Mouse (Mus musculus) thymus, postnatal 0 days (tissue): Measurements from ENCODE around the gene Piezo1. TPM values are rescaled to one million over a fixed set of nuclear protein-coding genes. Genes with fewer than 3 reads are reported as not detected.
"Not testable (repeated sequence)": the region's sequence is repeated elsewhere in the genome, so short reads cannot be mapped to it uniquely, and the experiment has no call there.

ENCODE experiments used
- DNase-seq: peaks from one replicate; pipeline ENCODE4 v3.0.0-alpha.2; 2015; ENCODE audit warnings: low spot score
- polyA plus RNA-seq: library from polyadenylated mRNA; unstranded; fragments of >200 nt; fragmentation: Nextera tagmentation; extraction: Ambion mirVana; gene quantifications from 2 replicates; pipeline ENCODE4 v1.2.1, GENCODE M21; 2015

Piezo1 gene
- 5.2 and 6.9 TPM in 2 replicates for polyA plus RNA-seq

DNA sequence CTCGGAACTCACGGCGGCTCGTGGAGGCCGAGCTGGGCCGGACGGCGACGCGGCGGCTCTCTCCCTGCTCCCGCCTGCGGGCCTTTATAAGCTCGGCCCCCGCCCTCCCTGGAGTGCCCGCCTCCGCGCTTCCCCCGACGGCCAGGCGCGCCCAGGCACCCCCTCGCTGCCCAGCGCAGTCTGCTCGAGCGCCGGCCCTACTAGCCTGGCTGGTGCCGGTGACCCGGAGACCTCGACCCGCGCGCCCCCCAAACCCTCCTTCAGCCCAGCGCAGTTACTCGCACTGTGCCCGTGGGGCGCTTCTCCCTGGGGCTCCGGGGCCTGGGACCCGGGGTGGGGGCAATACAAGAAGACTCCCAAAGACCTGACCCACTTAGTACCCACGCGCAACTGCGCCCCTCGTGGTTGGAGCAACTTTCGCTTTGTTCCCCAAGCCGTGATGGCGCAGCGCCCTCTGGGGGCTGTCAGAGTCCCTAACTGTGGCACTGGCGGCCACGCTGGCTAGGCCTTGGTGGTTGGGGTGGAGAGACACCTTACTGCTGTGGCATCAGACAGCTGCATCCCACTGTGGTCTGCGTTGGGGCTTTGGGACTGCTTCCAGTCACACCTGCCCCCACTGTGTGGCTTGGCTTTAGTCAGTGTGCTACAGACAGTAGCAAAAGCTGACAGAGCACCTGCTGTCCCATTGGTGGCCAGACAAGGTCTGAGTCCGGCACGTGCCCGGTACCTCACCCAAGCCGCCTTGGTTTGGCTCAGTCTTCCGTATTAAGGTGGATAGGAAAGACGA is at the start of gene Piezo1:
Gene Piezo1 (minus strand): TSS at position 65 of the 787 bp plus-strand sequence.
- peak; percentile 94 for DNase-seq

DNA sequence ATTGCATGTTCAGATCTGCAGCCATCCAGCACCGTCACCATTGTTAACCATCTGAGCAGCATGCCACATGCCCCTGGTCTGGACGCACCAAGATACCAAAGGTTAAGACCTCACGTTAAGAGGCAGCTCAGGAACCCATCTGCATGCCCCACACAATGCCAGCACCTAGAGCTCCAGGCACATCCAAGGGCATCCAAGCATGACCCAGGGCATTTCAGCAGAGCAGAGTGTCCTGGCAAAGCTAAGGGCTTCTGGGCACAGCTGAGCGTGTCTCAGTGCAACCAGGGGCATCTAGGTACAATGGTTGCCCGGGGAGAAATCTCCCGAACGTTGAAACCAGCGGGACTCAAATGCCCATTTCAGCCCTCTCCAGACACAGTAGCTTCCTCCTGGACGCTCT is 49.5 kb upstream of the Piezo1 start:
- no peak for DNase-seq

DNA sequence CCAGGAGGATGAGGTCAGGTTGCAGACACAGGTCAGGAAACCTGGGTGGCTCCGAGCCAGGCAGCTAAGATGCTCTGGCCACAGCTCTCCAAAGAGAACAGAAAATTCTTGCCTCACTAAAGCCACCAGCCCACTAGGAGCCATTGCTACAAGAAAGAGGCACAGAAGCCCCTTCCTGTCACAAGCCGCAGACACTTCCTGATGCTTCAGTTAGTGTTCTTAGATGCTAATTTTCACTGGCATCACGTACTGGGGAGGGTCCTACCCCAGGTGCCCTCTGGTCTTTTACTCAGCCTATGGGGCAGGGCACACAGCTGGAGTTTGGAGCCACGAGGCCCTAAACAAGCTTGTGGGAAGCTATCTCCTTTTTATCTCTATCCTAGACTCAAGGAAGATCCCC is 44.9 kb upstream of the Piezo1 start:
- peak; percentile 57 for DNase-seq

DNA sequence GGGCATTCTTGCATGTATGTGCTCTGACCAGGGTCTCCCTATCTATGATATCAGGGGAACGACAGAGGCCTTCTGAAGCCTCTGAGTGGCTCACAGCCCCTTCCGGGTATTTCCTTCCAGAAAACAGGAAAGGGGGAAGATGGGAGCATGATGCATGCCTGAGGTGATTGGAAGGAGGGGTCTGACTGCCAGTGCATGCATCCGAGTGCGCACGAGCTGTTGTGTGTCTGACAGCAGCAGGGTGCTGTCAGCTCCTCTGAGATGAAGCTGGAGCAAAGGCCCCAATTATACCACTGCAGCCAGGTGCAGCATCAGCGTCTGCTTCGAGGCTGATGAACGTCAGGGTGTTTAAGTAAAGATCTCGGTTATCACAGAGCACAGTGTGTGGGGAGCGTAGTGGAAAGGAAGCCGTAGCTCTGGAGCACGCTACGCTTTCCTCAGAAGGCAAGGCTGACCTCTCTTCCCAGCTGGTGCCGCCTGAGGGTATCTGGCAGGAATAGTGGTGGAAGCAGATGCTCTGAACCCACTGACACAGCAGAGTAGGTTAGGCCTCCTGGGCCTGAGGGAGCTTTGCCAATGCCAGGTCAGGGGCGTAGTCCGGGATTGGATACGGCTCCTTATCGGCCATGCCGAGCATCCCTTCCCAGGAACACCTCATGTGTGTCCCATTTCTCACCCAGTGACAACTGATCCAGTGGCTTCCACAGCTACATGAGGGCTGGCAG is 42.8 kb upstream of the Piezo1 start:
- no peak for DNase-seq

DNA sequence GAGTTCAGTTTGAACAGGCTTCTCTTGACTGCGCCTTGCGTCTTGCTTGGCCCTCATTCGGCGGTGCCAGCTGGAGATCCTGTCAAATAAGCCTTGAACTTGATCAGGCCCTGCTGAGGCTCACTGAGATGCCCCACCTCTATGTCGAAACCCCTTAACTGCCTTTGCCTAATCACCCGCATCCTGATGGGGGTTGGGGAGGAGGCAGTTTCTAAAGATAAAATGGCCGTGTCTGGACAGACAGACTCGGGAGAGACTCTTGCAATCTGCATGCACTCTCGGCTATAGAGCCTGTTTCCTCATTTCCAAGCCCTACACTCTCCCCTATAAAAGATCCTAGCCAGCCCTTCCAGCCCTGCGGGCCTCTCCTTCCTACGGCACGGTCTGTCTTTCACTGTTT is 42.1 kb upstream of the Piezo1 start:
- no peak for DNase-seq

DNA sequence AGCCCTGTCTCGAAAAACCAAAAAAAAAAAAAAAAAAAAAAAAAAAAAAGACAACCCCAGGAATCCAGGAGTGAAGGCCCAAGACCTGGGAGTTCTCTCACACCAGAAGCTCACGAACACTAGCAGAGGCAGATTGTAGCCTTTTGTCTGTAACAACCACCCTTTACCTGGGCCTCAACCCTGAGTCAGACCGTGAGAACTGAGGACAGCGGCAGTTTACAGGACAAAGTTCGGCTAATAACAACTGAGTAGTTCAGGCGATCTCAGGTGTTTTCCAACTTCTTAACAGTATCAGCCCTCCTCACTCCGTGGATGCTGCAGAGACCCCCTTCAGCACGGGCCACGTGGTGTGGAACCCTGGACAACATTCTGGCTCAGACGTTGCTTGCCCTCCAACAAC is 35.6 kb upstream of the Piezo1 start:
- no peak for DNase-seq

DNA sequence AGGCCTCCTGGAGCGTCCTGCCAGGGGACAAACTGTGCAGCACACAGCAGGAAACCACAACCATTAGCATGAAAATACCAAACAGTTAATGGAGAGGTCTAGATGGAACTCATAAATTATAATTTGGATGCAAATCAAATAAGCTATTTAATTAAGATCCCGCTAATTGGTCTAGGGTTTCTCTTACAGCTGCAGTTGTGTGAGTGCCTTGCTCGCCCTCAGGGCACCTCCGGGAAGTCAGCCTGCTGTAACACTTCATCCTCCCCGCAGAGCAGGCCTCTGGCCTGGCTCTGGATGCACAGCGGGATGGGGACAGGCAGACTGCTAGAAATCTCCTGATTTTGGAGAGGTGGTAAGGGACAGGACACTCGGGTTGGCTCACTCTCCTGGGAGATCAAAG is 35.0 kb upstream of the Piezo1 start:
- DNase-seq, result no peak

DNA sequence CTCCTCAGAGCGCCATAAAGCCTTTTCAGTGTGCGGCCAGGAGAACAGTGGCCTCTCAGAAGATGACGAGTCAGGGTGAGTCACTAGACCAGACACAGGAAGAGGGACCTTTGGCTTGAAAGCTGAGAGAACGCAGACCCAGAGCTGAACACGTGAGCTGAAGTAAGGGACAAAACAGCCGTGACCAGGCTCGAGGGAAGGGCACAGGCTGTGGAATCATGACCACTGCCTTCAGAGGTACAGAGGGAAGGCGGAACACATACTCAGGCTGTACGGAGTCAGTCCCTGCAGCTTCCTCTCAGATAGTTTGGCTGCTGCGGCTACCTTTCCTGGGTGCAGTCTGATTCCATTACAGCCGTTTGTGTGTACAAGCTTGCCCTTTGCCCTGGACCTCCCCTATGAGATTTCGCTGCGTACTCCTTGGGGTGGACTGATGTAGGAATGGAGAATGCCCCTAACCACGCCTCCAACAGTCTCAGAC is 34.3 kb upstream of the Piezo1 start:
- DNase-seq, result no peak

DNA sequence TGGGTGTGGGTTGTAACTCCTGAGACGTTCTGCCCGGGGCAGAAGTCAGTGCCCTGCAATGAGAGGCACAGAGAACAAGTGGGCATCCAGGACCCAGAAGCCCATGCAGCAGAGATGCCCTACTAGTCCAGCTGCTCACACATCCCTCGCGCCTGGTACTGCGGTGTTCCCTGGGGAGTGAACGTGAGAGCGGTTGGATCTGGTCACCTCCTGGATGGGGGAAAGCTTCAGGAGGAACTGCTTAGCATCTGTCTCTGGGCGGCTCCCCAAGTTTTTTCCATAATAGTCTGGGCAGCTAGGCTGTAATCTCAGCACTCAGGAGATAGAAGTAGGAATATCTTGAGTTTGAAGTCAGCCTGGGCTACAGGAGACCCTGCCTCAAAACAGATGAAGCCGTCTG is 33.9 kb upstream of the Piezo1 start:
- no peak for DNase-seq

DNA sequence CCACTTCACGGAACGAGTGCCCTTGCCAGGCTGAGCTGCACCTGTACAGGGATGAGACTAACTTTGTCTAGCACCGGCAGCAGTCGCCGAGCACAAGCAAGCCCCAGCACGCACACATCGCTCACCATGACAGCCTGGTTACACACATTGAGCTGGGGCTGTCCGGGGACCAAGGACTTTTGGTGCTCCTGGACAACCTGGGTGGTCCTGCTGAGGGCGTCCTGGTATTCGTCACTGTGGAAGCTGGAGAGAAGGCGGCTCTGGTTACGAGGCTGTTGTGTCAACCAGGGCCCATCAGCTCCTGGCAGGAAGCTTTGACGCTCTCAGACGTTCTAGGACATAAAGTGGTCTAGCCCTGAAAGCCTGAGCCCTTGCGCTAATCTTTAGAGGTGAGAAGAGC is 29.8 kb upstream of the Piezo1 start:
- no peak for DNase-seq

DNA sequence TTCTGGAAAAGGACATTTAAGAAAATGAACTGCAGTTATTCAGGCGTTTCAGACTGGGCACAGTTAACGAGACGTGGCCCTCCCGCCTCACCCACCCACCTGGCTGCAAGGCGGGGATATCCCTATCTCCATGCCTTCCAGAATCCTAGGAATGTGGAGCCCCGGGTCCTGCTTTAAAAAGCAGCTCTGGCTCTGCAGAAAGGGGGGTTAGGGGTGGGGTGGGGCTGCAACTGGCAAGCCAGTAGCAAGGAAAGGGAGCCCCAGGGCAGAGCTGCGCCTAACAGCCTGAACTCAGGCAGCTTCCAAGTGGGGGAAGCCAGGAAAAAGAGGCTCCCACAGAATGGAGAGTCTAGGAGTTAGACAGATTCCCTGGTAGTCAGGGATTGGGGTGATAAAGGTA is 28.1 kb upstream of the Piezo1 start:
- no peak for DNase-seq

DNA sequence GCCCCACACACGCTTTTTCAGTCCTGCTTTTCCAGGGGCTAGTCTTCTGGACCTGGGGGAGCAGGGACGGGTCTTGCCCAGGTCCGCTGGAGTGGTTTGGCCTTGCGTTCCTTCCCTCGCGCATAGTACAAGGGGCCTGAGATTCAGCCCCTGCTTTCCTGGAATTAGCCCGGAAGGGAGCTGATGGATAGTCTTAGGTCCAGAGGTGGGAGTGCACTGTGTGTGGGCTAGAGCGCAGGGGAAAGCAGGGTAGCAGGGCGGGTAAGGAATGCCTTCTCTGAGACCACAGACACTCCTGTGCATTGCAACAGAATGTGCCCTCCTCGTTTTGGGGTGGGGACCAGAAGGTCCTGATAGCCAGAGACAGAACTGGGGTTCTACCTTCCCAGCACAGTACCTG is 26.0 kb upstream of the Piezo1 start:
- DNase-seq, result no peak

DNA sequence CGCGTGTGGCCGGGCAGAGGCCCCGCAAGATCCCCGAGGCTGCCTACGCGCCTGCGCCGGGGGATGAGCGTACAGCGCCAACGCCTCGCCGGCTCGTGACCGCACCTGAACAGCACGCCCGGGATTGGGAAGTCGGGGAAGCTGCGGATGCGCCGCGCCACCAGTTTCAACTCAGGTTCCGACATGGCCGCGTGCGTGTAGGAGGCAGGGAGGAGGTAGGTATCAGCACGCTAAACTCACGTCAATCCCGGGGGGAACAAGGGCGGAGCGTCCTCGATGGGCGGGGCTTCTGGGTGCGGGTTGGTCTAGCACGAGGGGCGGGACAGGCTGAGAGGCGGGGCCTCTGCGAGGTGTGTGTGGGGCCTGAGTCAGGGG is 25.5 kb upstream of the Piezo1 start, which contains the start of gene Aprt:
Gene Aprt (minus strand): TSS at position 262 of the 375 bp plus-strand sequence.
- peak; percentile 95 for DNase-seq

DNA sequence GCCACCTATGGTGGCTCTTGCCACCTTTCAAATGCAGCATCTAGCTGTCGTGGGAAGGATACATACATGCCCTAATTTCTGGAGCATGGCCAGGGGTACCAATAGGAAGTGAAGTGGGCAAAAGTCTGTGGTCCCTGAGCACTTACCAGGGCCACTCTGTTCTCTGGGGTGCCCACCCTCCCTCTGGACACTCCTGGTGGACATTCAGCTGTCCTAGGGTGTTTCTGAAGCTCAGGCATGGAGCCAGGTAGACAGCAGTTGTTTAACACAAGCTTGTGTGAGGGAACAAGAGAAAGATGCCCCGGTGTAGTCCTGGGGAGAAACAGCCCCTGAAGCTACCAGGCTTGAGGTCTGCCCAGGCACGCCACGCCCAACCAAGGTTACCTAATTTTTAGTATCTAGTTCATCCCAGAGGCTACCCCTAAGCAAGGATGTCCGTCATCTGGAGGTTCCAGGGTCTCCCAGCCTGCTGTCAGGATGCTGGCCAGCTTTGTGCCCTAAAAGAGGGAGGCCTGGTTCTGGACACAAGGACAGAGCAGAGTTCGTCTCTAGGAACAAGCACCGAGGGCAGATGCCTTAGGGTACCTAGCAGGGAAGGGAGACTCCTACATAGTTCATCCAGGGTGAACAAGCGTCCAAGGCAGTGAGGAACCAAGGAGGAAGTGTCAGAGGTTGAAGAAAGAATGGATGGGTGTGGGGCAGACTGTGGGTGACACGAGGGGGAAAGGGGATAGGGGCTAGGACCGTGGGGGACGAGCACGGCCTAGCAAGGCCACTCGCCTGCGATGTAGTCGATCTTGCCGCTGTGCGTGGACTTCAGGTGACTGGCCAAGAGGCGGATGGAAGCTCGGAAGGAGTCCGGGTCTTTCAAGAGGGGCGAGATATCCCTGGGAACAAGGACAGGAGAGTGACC is 24.9 kb upstream of the Piezo1 start:
- no peak for DNase-seq

DNA sequence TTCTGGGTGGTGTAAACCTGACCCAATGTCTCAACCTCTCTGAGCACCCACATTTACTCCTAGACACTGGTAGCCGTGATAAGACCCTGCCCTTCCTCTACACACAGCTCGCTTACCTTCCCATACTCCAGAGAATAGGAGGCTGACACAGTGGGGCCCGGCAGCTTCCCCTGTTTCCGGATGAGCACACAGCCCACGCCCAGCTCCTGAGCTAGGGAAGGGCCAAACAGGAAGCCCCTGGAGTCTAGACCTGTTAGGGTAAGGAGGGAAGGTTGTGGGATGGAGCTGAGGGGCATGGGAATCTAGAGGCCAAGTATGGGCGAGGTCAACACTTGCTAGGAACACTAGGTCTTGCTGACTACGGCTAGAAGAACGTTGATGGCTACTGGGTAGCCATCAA is 24.2 kb upstream of the Piezo1 start:
- DNase-seq, result no peak

DNA sequence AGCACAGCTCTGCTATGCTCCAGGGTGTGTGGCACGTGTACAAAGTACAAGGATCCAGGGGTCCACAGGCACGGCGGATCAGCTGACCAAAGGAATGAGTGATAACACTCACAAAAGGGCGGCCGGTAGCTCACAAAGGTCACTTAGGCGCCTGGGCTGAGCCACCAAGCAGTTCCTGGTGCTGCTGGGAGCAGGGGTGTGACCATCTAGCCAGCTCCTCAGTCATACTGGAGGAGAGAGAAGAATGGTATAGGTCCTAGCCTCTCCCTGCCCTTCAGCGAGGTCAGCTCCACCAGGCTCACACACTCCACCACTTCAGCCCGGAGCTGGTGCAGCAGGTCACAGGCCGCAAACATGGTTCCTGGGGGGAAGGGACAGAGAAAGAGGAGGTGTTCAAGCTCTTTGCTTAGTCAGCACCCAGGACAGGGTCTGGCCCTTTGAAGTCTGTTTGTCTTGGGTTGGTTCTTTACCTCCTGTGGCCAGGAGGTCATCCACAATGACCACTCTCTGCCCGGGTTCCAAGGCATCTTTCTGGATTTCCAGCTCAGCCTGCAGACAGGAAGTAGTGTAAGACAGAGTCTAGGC is 23.6 kb upstream of the Piezo1 start:
- no peak for DNase-seq

DNA sequence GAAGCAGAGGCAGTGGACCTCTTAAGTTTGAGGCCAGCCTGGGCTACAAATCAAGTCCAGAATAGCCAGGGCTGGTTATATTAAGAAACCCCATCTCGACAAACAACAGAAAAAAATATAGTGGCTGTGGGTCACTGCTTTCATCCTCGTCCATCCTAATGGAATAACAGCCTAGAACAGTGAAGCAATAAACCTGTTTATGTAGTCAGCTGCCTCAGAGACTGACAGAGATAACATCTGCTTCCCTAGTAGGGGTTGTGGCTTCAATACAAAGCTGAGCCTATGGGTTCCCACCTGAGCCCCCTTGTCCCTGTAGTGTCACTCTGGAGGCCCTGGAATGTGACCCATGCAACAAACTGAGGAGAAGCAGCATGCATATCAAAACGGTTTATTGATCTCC is 23.1 kb upstream of the Piezo1 start:
- DNase-seq, result no peak

DNA sequence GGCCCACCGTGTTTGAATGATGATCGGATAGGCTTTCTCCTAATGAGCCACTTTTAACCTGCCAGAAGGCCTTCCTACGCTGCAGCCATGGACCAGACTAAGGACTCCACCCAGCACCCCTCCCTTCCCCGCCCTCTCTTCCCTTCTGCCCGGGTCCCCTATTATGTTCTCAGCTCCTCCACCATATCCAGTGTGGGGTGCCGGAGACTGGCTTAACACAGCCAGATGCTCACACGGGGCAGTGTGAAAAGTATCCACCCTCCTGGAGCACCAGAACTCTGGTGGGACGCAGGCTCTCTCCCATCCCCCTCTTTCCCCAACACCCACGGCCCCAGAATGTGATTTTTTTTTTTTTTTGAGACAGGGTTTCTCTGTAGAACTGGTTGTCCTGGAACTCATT is 22.4 kb upstream of the Piezo1 start:
- no peak for DNase-seq

DNA sequence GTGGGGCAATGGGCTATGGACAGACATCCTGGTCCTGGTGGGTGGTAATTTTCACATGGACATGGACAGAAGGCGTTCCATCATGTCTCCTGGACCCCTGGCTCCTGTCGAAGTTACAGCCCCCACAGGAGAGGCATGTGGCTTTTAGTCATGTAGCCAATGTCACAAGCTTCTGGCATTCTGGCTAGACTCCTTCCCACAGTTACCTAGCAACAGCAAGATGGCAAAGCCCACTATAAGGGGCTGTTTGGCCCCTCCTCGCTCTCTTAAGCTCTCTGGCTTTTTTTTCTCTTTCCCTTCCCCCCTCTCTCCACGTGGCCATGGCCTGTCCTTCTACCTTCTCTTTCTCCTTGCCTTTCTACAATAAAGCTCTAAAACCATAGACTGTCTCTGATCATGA is 22.0 kb upstream of the Piezo1 start:
- not testable (repeated sequence) for DNase-seq

DNA sequence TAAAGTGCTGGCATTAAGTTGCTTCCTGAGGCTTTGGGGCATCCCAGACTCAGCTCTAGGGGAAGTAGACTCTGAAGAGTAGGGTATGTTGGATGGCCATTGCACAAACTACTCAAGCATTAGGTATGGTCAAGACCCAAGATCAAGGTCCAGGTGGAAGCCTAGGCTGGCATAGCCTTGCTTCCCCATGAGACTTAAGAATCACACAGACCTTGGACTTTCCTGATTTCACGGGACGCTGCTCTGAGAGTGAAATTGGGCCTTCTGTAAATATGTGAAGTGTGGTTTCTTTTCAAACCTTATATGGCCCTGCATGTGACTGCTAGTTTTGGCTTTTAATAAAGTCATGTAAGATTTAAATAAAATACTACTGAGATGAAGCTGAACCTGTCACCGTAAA is 21.6 kb upstream of the Piezo1 start:
- DNase-seq, result no peak

DNA sequence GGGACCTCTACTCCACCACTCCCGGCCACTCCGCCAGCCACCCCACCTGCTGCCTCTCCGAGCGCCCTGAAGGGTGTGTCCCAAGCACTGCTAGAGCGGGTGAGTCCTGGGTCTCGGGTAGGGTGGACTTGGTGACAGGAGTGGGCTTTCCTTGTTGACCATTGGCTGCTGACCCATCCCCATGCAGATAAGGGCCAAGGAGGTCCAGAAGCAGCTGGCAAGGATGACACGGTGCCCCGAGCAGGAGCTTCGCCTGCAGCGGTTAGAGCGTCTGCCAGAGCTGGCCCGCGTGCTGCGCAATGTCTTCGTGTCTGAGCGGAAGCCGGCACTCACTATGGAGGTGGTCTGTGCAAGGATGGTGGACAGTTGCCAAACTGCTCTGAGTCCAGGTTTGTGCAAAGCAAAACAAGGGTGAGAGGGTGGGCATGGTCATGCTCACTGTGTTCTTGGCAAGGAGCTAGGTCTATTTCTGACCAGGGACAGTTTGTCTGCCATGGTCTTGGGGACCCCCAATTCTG is 20.7 kb upstream of the Piezo1 start:
- DNase-seq, result no peak
